Mouse (Mus musculus) thymus, adult 18-20 months (tissue): Measurements from ENCODE around the gene Mki67.
"Not testable (repeated sequence)": the region's sequence is repeated elsewhere in the genome, so short reads cannot be mapped to it uniquely, and the experiment has no call there.

Experiments used
- DNase-seq, 2 experiments: peaks; one replicate each; pipeline ENCODE4 v3.0.0; 2022; ENCODE audit warnings: mixed read lengths in 2 of 2

Gene Mki67

DNA sequence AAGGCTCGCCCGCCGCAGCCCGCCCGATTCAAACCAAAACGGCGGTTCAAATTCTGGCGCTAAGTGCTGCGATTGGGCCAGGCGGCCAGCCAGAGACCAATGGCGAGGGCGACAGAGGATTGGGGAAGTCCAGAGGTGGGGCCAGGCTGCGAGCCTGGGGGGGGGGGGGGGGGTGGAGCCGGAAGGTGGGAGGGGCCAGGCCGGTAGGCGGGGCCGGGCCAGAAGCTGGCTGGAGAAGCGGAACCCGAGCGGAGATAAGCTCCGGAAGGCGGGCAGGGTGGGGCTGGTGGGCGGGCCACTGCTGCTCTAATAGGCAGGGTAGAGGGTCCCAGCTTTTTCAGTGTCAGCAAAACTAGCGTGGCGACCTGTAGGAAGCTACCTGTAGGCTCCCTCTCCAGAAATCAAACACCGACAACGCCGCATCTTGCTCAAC lies 300 bp upstream of the Mki67 start:
- peak; percentile 79 to 86 for DNase-seq

DNA sequence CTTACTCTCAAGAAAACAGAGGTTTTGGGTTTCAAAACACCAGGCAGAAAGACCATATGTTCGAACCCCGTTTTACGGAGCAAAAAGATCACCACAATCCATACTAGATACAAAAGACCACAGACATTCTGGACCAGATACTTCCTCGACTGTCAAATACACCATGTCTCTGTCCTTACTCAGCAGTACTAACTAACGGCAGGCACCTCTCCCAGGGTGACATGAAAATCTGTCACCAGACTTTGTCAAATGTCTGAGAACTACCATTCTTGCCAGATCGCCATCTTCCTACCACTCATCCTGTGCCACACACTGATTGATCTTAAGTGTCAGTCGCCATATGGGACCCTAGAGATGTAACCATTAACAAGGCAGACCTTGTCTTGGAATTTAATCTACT lies 995 bp downstream of the Mki67 start:
- no peak for DNase-seq

DNA sequence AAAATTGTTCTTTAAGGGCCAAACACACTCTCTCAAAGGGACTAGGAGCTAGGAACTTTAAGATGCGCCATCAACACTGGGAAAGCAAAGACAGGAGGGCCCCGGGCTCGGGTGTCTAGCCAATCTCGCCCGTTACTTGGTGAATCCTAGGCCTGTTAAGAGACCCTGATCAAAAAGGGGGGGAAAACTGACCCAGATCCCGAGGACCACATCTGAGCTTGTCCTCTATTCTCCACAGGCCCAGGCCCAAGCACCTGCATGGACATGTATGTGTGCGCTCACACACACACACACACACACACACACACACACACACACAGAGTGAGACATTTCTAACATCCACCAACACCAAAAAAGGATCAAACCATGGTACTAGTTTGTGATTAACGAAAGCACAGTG lies 2.8 kb downstream of the Mki67 start:
- no peak for DNase-seq

DNA sequence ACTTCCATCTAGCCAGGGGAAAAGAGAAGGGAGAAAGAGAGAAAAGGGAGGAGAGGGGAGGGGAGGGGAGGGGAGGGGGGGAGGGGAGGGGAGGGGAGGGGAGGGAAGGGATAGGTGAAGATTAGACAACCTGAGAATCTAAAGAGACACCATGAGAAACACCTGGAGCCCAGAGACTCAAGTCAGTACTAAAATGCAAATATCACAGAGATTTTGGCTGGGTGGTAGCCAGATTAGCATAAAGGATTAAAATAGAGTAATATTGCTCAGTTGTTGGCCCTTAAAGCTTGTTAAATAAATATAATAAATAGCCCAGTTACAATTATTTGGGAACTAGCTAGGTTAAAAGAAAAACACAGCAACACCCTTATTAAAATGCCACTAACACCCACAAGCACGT lies 3.6 kb downstream of the Mki67 start:
- no peak for DNase-seq

DNA sequence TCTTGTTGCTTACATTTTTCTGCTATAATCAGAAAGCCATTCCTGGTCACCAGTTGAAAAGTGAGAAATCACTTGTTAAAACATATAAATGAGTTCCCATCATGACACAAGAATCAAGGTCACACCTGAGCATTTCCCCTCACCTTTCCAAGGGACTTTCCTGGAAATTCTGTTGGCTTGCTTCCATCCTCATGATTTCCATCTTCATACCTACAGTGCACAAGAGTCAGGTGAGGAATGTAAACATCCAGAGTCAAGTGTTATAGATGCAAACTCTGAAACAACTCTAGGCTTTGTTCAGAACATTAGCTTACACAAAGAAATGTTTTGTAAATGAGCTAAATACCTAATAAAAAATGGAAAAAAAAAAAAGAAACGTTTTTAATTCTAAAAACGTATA lies 5.5 kb downstream of the Mki67 start:
- no peak for DNase-seq

DNA sequence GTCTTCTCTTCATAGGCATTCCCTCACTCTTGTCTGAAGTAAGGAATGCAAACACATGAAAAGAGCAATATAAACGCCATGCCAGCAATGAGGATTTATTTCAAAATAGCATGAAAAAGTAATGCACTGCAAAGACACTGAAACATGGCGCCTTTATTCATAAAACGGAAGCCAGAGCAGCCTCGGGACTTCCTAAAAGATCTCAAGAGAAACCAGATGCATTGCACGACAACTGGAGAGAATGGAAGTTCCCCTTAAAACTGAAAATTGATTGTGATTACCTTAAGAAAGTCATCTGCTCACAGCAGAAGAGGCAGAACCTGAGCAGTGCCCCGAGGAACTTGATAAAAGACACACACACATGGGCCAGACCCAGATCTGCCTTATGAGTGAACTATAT lies 10.4 kb downstream of the Mki67 start:
- DNase-seq = no peak

DNA sequence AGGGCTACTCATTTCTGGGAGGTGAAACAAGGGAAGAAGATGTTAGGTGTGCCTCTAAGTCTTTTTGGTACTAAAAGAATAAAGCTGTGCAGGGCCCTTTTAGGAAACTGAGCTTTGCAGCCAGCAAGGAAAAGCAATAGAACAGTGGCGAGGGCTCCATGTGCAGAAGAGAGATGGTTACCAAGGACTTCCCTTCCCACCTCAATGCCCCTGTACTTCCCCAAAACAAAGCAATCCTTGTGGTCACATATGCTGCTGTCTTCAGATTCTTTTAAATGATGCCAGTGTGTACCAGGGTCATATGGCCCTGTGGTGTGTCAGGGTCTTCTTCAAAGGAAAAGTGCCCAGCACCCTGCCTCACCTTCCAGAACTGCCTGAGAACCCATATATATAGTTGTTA lies 11.1 kb downstream of the Mki67 start:
- no peak for DNase-seq

DNA sequence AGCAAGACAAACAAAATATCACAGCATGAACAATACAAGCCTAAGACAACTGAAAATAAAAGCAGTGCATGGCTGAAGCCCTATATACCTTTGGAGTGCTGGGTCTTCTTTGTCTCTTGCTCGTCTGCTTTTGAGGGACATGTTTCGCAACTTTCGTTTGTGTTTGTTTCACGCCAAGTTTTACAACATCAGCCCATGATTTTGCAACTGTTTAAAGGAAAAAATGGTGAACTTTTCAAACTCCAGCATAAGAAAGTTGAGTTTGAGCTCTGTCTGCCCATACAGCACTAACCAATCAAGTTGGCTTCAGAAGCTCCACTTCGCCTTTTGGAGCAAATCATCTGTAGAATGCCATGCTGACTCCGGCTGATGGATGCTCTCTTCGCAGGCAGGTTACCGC lies 11.9 kb downstream of the Mki67 start:
- no peak for DNase-seq

DNA sequence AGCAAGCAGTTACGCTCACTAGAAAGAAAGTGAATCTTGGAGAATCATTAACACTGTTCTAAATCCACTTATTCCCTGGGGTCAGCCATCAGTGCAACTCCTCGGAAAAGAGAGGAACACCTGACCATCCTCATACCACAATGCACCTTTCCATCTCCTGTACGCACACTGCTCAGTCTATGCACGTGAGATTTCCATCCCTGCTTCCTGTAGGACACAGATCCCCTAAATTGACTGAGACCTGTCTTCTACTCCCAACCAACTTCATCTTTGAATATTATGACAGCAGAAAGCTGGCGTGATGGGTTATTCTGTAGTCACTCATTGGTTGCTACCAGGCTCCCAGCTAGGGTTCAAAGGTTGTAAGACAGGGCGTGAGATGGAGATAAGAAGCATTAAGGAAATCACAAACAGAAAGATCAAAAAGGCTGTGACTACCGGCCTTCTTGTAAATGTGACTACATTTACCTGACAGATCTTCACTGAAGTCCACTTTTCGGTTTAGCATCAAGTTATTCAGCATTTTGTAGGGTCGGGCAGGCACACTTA lies 12.5 kb downstream of the Mki67 start:
- no peak for DNase-seq

DNA sequence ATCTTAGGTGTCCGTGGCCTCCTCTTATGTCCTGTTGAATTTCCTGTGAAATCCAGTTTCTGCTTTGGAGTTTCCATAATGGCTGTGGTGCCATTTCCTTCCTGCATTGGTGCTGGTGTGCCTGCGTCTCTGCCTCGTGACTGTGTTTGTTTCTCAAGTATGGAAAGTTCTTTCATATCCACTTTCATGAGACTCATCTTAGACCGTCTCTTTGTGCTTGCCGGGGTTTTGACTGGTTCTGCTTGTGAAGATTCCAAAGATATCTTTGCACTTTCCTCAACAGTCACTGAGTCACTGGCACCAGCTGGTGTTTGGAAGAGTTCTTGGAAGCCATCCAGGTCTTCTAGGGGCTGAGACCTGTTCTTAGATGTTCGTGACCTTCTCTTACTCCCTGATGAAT lies 16.8 kb downstream of the Mki67 start:
- not testable (repeated sequence) for DNase-seq

DNA sequence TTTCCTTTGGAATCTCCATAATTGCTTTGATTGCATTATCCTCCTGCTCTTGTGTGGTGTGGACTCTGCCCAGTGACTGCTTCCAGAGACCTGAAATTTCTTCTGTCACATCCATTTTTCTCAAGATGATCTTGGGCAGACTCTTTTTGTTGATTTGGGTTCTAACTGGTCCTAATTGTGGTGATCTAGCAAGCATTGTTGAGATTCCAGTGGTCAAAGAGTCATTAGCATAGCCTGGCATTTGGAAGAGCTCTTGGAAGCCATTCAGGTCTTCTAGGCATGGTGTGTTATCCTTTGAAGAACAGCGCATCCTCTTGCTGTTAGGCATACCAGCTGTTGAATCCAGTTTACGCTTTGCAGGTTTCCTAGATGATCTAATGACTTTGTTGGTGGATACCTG lies 17.8 kb downstream of the Mki67 start:
- DNase-seq = no peak

DNA sequence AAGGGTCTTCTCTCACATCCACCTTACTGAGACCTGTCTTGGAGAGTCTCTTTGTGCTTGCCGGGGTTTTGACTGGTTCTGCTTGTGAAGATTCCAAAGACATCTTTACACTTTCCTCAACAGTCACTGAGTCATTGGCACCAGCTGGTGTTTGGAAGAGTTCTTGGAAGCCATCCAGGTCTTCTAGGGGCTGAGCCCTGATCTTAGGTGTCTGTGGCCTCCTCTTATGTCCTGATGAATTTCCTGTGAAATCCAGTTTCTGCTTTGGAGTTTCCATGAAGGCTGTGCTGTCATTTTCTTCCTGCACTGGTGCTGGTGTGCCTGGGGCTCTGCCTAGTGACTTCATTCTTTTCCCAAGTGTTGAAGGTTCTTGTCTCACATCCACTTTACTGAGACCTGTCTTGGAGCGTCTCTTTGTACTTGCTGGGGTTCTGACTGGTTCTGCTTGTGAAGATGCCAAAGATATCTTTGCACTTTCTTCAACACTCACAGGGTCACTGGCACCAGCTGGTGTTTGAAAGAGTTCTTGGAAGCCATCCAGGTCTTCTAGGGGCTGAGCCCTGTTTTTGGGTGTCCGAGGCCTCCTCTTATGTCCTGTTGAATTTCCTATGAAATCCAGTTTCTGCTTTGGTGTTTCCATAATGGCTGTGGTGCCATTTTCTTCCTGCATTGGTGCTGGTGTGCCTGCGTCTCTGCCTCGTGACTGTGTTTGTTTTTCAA lies 19.0 kb downstream of the Mki67 start:
- not testable (repeated sequence) for DNase-seq

DNA sequence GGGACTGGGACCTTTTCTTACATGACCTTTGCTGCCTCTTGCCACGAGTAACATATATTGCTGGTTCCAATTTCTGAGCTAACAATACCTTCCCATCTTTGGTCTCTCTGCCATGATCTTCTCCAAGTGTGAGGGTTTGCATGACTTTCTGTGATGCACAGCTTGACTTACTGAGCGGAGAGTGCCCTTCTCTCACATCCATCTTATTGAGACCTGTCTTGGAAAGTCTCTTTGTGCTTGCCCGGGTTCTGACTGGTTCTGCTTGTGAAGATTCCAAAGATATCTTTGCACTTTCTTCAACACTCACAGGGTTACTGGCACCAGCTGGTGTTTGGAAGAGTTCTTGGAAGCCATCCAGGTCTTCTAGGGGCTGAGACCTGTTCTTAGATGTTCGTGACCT lies 20.0 kb downstream of the Mki67 start:
- no peak for DNase-seq

DNA sequence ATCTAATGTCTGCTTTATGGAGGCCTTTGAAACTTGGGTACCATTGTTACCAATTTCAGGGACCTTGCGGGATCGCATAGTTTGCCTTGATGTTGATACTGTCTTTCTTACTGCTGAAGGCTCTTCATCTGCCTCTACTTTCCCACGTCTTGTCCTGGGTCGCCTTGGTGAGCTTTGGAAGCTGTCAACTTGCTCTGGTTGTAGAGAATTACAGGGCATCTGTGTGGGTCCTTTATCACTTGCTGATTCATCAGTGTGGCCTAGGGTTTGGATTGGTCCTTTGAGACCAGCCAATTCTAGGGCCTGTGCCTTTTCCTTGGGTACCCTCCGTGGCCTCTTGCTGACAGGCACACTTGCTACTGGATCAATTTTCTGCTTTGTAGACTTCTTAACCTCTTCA lies 21.4 kb downstream of the Mki67 start:
- DNase-seq = no peak

DNA sequence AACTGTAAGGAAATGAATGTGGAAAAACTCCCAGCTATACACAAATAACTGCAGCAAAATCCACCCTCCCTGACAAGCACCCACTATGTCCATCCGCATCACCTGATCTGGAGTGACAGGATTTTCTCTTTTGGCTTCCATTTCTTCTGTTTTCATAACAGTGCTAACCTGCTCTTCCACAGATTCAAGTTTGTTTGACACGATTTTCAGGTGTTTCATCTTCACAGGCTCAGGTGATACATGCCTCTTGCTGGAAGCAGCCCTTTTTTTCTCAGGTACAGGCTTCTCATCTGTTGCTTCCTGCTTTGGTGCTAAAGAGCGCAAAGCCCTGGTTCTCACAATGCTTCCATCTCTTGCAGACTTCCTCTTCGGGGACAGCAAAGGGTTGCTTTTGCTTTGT lies 22.0 kb downstream of the Mki67 start:
- DNase-seq = no peak

DNA sequence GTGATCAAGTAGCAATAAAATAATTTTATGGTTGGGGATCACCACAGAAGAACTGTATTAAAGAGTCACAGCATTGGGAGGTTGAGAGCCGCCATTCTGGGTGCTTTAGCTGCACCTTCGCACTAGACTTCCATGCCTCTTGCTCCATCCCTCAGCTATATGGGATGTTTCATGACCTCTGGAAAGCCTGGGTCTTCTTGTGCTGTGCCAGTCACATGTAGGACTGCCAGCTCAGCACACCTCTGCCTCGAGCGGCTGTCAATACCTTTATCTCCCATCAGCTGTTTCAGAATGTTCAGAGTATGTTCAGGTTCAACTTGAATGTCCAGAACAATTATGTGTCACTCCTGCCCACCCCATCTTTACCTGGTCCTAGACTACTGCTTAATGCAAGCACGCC lies 24.2 kb downstream of the Mki67 start:
- no peak for DNase-seq

DNA sequence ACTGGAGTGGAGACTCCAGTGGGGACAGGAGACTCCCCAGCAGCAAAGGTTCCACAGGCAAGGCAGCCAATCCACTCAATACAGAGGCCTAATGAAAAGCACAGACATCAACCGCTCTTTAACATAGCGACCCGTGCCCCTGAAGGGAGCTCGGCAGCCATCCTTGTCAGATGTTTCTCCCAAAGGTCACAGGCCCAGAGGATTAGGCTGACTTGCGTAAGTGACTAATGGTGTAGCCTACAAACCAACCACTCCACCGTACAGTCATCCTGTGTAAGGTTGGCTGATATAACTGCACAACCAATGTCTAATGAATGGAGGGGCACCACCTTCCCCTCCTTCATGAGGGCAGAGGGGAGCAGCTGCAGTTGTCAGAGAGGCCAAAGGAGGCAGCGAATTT lies 26.8 kb downstream of the Mki67 start:
- no peak for DNase-seq

DNA sequence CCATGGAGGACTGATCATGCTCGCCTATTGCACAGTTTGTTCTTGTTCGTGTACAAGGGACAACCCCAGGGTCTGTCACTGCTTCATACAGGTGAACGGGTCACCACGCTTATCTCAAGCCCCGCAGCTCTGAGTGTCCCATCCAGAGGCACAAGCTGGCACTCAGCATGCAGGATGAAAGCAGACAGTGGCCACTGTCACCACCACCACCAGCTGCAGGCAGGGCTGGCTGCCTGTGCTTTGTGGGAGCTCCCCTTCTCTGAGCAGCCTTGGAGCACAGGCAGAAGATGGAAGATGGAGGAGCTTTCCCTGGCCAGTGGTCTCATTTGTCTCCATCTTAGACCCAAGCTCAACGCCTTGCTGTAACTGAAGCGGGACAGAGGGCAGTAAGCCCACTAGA lies 31.2 kb downstream of the Mki67 start:
- no peak for DNase-seq

DNA sequence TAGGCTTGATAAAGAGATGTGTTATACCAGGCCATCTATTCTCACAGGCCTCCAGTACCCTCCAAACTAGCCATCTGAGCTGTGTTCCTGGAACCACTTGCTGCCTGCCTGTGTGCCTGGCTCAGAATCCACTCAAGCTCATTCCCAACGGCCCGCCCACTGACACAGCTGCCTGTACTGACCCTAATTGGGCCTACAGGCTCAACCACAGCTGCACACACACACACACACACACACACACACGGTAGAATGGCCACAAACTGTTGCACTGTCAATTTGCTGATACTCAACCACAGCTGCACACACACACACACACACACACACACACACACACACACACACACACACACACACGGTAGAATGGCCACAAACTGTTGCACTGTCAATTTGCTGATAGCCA lies 32.1 kb downstream of the Mki67 start:
- not testable (repeated sequence) for DNase-seq

DNA sequence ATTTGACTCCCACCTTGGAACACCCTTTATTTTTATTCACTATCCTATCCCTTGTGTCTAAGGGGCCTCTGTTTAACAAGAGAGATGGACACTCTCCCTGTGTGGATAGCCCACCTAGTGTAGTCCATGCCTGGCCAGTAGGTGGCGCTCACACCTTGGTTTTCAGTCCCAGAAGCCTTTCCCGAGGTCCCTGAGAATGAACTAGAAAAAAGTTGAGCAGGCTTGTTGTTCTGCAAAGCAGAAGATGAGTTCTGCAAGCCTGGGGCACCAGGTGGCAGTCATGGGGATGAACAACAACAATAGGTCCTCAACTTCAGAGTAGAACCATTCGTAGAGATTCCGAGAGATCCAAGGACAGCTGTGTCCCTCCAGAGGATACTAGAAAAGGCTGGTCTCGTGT lies 35.8 kb downstream of the Mki67 start:
- DNase-seq = no peak

DNA sequence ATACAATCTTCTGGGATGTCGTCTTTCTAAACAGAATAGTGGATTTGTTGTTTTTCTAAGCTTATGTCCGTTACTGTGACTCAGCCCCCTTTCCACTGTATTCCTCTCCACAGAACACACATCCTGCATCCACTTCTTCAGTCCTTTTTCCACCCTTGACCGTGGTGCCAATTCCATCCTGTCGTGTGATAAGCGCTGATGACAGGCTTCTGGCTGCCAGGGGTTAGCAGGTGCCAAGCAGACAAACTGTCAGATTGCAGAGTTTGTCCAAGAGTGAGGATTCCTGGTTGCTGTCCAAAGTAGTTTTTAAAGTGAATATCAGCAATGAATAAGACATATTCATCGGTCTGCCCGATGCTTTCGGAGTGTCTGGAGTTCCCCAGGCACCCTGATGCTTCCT lies 39.4 kb downstream of the Mki67 start:
- DNase-seq = no peak

DNA sequence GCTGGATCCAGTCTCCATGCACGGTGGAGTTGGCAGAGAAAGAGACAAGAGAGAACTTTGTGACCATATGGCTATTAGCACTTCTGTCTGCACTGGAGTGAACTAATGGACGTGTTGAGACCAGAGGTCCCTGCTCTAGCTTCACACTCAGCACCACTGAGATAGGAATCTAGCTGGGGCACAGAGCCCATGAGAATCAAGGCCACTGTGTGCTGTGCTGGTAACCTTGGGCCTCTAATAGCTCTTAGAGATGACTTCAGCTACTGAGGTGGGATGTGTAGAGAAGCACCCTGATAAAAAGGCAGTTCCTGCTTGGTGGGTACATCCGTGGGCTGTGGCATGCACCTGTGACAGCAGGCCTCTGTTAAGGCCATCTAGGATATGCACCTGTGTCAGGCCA lies 42.6 kb downstream of the Mki67 start:
- DNase-seq = no peak

DNA sequence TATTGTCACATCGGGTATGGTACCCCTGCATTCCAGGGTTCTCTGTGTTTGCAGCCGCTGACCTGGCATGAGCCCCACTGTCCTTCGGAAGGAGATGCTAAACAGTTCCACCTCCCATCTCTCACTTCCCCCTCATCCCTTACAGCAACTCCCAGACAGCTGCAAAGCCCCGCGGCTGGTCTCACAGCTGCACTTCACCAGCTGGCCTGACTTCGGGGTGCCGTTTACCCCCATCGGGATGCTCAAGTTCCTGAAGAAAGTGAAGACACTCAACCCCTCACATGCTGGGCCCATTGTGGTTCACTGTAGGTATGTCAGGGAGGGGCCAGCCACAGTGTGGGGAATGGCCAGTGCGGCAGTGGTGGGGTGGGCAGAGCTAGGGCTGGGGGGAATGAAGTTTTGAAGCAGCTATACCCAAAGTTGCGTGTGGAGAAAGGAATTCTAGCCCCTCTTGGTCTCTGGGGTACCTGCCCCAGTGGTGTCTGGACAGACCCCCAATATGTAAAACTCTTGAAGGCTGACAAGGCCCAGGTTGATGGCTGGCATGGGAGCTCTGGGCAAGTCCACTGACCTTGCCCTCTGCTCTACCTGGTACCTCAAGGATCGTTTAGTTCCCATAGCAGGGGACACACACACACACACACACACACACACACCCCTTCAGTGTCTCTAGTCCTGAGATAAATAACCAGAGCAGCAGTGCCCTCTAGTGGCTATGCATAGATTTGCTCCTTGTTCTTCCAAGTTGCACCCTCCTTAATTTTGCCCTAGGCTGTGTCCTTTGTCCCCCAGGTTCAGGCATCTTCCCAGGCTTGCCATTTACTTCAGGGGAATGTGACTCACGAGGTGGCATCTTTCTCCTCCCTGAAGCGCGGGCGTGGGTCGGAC lies 47.1 kb downstream of the Mki67 start:
- DNase-seq = peak in 1 of 2 experiments; percentile 53

DNA sequence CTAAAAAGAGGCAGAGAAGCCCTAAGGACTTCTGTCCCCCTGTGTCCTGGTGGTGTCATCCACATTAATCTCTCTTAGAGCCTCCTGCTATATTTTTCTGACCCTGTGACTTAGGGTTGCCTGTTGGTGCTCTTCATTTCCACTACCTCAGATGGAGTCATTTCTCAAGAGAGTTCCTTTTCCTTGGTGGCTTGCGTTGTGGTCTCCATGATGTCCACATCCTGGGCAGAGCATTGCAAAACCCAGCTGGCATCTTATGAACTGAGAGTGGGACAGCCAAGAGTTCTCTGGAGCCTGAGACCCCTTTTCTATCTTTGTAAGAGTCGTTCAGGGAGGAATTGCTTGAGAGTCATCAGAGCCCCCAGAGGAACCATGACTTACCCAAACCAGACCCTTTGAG lies 49.8 kb downstream of the Mki67 start:
- no peak for DNase-seq
